Mouse (Mus musculus) adipocyte (in vitro differentiated cells): Measurements from ENCODE around the gene Adtrp.

ENCODE experiments used
- DNase-seq: peaks from one replicate; pipeline ENCODE4 v3.0.0-alpha.2; 2016; ENCODE audit warnings: low spot score

The Adtrp gene

DNA sequence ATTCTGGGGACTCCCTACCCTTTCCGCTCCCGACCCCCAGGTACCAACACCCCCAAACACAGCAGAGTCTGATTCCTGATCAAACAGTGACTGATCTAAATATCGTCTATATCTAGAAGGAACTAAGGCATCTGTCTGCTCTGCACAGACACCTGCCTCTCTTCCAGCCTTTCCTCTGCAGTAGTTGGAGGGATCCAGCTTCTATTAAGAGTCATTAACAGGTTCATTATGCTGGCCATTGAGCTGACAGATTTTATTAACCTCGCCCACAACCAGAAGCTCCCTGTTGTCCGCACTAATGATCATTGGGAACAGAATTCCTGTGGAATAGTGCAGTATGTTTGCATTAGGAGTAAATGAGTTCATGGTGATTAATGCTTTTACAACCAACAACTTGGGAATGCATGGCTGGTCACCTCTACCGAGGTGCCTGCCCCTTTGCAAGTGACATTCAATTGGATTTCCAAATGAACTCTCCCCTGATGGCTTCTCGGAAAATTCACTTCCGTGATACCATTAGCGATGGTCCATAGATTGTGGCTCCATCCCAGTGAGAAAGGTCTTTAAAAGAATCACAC, 67.8 kb downstream of the Adtrp start:
- no peak for DNase-seq

DNA sequence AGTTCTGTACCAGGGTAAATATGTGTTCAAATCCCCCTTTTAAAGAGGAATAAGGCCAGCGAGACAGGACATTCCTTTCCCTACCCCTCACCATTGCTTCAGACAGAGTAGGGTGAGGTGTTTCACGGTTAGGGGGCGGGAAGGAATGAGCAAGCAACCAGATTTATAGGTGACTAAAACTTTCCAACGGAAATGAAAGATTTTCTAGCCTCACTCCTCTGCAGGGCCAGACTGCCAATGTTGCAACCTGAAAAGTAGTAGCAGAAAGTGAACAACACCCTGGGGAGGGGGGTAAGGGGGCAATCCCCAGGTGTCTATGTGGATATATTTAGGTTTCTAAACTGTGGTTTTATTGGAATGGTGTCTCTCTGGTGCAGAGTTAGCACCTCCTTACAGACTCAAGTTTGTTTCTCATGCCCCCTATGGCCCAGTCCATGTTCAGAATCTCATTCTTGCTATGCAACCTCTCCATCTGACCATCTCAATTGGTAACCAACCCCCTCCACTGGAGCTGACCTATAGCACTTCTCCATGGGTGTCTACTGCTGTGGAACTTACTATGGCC, 73.6 kb downstream of the Adtrp start:
- DNase-seq = no peak

DNA sequence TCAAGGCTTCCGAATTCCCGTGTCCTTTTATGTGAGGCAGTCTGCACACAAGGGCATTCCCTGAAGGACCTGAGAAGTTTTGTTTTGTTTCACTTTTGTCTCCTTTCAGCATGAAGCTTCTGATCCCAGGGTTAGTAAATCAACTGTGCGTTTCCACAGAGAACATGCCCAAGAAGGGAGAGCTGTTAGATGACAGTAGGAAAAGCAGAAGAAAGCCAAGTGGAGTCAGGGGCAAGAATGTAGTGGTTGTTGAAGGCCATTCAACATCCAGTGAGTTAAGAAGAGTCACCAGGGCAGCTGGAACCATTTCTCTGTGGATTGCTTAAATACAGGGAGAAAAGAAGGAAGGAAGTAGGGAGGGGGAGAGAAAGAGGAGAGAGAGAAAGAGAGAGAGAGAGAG, 76.4 kb downstream of the Adtrp start:
- DNase-seq = peak; percentile 71

DNA sequence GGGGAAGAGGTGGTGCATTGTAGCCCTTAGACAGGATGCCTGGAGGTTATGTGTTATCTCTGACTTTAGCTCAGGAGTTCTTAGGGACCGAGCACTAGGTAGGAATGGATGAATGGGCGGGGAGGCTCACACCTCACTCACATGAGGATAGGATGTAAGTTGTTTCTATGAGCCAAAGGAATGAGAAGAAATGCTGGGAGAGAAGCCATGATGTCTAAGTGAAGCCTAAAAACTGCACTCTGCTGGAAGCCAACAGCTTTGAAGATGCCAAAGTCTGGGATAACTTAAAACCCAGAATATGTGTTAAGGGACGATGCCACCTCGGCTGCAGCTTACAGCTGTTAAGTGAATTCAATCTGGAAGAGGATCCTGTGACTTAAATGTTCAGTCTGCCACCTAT, 79.5 kb downstream of the Adtrp start:
- DNase-seq = no peak

DNA sequence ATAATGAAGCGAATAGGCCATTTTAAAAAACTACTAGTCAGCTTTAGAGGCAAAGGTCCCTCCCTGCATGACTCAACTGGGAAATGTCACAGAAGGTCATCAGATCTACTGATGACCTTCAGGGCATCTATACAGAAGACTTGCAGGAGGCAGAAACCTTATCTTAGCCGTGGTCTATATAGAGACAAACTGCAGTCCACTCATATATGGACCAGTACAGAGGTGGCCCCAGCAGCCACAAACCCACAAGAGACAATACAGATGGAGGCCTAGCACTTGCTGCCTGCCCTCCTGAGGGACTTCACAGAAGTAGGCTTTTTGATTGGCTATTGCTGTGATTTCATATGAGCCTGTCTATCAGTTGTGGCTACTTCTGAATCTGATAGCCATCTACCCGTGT, 85.5 kb downstream of the Adtrp start:
- no peak for DNase-seq

DNA sequence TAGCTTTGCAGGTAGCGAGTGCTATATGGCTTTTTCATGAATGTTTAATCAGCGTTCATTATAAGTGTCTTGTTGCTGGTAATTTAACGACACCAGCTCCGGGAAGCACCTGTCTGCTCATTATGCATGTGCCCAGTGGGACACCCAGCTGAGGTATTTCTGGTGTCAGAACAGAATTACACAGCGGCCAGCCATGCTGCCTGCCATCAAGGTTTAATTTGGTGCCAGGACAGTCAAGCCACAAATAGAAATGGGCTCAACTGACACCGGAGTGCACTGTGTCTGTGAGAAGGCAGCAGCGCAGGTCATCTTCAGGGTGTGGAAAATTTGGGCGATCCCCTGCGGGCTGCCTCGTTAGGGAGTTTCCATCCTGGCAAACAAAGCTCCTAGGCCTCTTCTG, 87.0 kb downstream of the Adtrp start:
- no peak for DNase-seq

DNA sequence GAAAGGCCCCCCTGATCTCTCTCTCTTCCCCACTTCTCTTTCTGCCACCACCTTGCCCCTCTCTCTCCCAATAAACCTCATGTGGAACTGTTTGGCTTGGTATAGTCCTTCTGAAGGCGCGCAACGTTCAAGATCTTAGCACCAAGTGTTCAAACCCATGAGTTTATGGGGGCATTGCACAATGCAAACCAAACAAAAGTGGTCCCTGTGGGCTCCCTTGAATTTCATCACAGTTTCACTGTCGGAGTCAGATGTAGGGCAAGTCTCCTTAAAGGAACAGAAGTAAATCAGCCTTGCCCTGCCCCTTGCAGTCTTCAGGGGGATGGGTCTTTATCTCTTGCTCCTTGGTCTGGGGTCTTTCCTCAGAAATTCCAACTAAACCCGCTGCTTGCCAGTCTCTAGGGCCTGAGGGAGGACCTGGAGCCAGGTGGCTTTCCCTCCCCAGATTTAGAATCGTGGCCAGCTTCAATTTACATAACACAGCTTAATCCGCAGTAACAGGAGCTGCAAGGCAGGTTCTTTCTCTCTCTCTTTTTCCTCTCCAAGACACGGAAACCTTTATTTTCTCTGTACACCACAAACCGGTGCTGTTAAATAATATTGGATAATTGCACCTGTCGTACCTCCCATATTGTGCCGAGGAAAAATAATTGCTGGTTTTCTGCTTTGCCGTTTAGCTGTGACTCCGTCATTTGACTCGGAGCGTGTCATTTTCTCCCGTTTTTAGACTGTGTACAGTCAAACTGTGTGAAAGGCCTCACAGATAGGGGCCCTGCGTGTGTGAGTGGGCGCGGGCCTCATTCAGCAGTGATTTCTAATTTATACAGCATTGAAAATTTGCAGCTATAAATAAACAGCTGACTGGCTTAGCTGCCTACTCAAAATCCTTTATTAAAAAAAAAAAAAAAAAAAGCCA, 88.7 kb downstream of the Adtrp start:
- DNase-seq = no peak

GRCm38 (mm10) chr13:41753114-41753513, 94.4 kb downstream of the Adtrp start:
- no peak for DNase-seq

DNA sequence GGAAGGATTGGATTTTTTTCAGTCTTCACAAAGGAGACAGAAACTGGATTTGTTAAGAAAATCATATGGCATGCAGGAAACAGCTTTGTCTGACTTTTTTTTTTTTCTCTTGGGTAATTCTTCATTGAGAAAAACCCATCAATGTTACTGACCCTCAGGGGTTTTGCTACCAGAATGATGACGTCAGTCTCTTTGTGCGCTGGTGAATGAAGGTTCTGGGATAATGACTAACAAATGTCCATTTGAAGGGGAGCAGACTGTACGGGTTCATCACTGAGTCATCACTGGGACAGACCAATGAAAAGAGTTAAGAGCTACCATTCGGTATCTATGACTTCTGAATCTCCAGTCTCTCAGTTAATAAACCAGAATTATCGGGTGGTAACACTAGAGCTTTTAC, 97.0 kb downstream of the Adtrp start:
- no peak for DNase-seq

- DNase-seq = no peak
Observed at GRCm38 (mm10) chr13:41748866-41749265, 98.6 kb downstream of the Adtrp start.

DNA sequence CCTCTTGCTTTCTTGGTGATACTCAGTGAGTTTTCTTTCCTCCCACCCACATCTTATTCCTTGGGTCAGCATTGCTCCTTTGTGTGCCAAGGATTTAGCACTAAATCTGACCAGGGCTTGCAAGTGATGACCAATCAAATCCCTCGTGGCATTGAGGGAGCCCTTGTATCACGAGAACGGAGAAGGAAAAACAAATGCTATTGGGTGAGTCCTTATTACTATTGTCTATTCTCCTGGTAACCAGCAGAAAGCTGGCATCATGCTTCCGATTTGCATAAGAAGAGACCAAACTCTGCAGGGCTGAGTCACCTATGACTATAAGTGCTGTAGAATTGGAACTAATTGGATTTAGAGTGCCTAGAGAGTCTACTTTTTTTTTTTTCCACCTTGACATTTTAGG, 99.8 kb downstream of the Adtrp start:
- no peak for DNase-seq

DNA sequence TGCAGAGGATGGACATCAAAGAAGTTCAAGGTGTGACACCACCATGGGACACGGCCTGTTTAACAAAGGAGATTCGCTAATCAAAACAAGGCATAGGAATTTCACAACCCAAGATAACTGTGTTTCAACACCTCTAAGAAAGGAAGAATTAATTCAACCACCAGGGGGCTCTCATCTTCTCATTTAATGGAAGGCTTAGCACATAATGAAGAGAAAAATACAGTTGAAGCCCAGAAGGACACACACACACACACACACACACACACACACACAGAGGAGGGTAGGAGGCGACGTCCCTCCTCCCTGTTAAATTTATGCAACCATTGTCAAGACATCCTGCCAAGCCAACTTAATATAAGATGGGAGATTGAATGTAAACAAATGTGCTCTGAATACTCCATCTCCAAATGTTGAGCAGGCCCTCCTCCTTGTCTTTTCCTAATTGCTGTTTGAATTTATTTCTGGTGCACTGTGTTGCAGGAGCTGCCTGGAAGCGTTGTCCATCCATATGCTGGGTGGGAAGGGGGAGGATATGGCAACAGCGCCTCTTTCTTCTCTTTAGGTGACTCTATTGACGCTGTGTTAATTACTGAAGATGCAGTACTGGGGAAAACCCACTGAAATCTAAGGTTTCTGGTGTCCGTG, 100.4 kb downstream of the Adtrp start:
- DNase-seq = peak; percentile 85

DNA sequence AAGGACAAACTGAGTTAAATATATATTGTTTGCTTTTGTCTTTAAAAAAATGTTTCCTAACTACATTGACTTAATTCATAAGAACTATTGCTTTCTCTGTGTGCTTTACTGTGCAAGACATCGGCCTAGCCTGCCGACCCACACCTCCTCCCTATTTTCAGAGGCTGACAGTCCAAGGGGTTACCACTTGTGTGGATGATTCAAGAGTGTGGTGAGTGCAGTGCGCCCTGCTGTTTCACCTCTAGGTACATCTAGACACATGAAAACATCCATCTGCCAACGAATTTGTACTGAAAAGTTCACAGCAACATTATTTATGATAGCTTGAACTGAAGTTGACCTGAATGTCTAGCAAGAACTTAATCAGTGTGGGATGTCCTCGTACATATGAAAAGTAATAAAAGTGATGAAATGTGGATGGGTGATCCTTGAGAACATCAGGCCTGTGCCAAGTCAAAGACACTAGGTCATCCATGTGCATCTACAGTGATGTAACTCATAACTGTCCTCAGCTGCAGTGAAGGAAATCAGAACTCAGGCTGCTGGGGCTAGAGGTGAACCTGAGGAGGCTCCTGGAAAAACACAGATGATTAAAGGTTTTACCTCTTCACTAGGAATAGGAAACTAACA, 106.9 kb downstream of the Adtrp start:
- DNase-seq = no peak

DNA sequence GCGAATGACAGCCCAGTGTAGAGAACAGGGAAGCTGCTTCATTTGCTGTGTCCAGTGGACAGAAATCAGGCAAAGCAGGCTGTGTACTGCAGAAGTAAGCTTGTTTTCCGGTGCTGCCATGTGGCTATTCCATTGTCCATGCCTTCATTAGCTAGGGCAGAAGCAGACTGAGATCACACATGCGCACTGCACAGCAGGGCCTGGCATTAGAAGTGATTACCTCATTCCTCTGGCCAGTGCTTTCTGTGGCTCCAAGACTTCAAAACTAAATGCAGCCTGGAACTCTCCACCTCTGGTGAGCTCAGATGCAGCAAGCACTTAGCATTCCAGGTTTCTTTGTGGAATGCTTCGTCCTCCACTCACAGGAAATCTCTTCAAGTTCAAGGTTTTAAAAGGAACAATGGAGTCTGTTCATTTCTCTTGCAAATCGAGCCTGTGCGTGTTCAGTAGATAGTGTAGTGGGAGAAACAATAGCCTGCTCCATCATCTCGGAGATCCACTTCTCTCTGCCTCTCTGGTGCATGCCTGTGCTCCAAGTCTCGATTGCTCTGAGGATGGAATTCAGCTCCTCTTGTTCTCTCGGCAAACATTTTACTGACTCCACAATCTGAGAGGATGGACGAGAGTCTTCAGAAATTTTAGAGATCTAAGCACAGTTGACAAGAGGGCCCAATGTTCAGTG, 109.7 kb downstream of the Adtrp start:
- DNase-seq = no peak

GRCm38 (mm10) chr13:41729660-41730059, 117.8 kb downstream of the Adtrp start:
- no peak for DNase-seq

DNA sequence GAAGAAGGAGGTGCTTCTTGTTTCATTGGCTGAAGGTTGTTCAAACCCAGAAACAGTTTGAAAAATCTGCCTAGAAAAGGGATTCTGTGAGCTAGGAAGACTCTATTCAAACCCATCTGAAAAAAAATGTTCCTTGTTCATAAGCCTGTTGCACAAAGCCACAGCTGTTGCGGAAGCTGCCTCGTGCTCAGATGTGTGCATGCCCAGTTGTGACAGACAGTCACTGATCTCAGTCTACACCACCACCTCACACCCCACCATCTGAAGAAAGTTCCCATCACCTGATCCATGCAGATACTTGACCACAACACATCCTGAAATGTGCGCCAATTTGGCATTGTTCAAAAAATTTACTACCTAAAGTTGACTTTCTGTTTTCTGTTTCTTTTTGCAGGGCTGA, 119.7 kb downstream of the Adtrp start:
- no peak for DNase-seq

GRCm38 (mm10) chr13:41719331-41719730, 128.2 kb downstream of the Adtrp start:
- no peak for DNase-seq

GRCm38 (mm10) chr13:41718051-41718450, 129.4 kb downstream of the Adtrp start:
- DNase-seq = no peak
